Mouse (Mus musculus): ENCODE results near the gene Trak1. TPM values are rescaled to one million over a fixed set of nuclear protein-coding genes. Genes with fewer than 3 reads are reported as not detected.

Trak1 gene
- total and polyA plus RNA-seq, 3 experiments = 8.2 to 28.6 (median 18.1) TPM

- no peak overlapping the region for H3K27ac ChIP-seq (ENCODE audit: insufficient read depth, low read depth)
- H3K27me3 ChIP-seq (replicated peaks) = no peaks in the 10 kb centered on the region
- no peaks in the 10 kb centered on the region for H3K9me3 ChIP-seq (replicated peaks; ENCODE audit: low read length)
- H3K4me3 ChIP-seq (replicated peaks in 1 of 3; ENCODE audit: low read depth in 2 of 3, low read length in 2 of 3, poor library complexity in 1 of 3) = no peak overlapping the region
- no peak overlapping the region for H3K9ac ChIP-seq (ENCODE audit: insufficient read depth, low read depth)
- TF ChIP-seq PAX5 (IDR thresholded peaks at IDR 0.05; ENCODE audit: low read length) = no peak
- TF ChIP-seq MYC (IDR thresholded peaks at IDR 0.05; ENCODE audit: low read depth, low read length) = no peak
- TF ChIP-seq RCOR1 (conservative IDR thresholded peaks at IDR 0.05; ENCODE audit: low read depth, low read length) = no peak
- TF ChIP-seq MXI1 (IDR thresholded peaks at IDR 0.05; ENCODE audit: low read depth, low read length) = no peak
- no peak for TF ChIP-seq HCFC1 (IDR thresholded peaks at IDR 0.05; ENCODE audit: low read depth, low read length)
- TF ChIP-seq SMC3 (IDR thresholded peaks at IDR 0.05; ENCODE audit: low read depth, low read length) = no peak
- no peak for TF ChIP-seq SIN3A (IDR thresholded peaks at IDR 0.05; ENCODE audit: low read length)
- no peak for TF ChIP-seq ZNF384 (IDR thresholded peaks at IDR 0.05; ENCODE audit: low read depth, low read length)
- TF ChIP-seq EP300 (IDR thresholded peaks at IDR 0.05; ENCODE audit: low read length) = no peak
- no peak for TF ChIP-seq MAZ (IDR thresholded peaks at IDR 0.05; ENCODE audit: low read depth, low read length)
- TF ChIP-seq ZC3H11A (IDR thresholded peaks at IDR 0.05; ENCODE audit: low read depth, low read length) = no peak
- no peak for TF ChIP-seq BHLHE40 (IDR thresholded peaks at IDR 0.05; ENCODE audit: low read depth, low read length)
- no peak for TF ChIP-seq NELFE (IDR thresholded peaks at IDR 0.05; ENCODE audit: low read depth, low read length)
- dilution Hi-C loops (cut with MboI; ENCODE audit: extremely low pct_ligation_motif_present, extremely low pct_unique_long_range_greater_than_20kb, low sequenced_read_pairs) (no loop called here), in situ Hi-C loops (cut with MboI; ENCODE audit: low pct_ligation_motif_present, low pct_unique_long_range_greater_than_20kb, low sequenced_read_pairs) (no loop called here)
- H3K4me1 ChIP-seq (ENCODE audit: control insufficient read depth in 1 of 2, insufficient read depth in 2 of 2) = peaks cover 0 to 11% of the 10 kb centered on the region in 2 experiments; a peak in 2 of 4 replicates
- H3K79me2 ChIP-seq (replicated peaks; ENCODE audit: control insufficient read depth, extremely low read depth, insufficient read depth, poor library complexity, severe bottlenecking) = no peaks in the 10 kb centered on the region
- H3K36me3 ChIP-seq (replicated peaks in 1 of 2; ENCODE audit: control insufficient read depth in 1 of 2, insufficient read depth in 1 of 2, low read length in 1 of 2) = peaks cover 0 to 40% of the 10 kb centered on the region in 2 experiments
- DNase-seq (ENCODE audit: extremely low read depth) = no peak
- no peak overlapping the region for H3K4me2 ChIP-seq (ENCODE audit: insufficient read depth, low read depth, poor library complexity, severe bottlenecking)
Measured at GRCm38 (mm10) chr9:121424281-121425164, 127.2 kb downstream of the Trak1 start.

GRCm38 (mm10) chr9:121426451-121426850, 129.1 kb downstream of the Trak1 start:
- H3K79me2 ChIP-seq (replicated peaks; ENCODE audit: control insufficient read depth, extremely low read depth, insufficient read depth, poor library complexity, severe bottlenecking) = no peaks in the 10 kb centered on the region
- dilution Hi-C loops (cut with MboI; ENCODE audit: extremely low pct_ligation_motif_present, extremely low pct_unique_long_range_greater_than_20kb, low sequenced_read_pairs) = no loop called here
- no peak overlapping the region for H3K27ac ChIP-seq (ENCODE audit: insufficient read depth, low read depth)
- DNase-seq (ENCODE audit: extremely low read depth) = no peak
- TF ChIP-seq E2F4 (IDR thresholded peaks at IDR 0.05; ENCODE audit: insufficient replicate concordance, low read depth, low read length) (no peak), POLR2AphosphoS2 (IDR thresholded peaks at IDR 0.05; ENCODE audit: low read depth, low read length) (no peak), MEF2A (IDR thresholded peaks at IDR 0.05; ENCODE audit: borderline replicate concordance, low read depth, low read length) (no peak), ELF1 (IDR thresholded peaks at IDR 0.05; ENCODE audit: low read depth, low read length) (no peak), CHD2 (IDR thresholded peaks at IDR 0.05; ENCODE audit: low read length) (no peak)
- peaks cover 0 to 35% of the 10 kb centered on the region in 2 experiments for H3K36me3 ChIP-seq (replicated peaks in 1 of 2; ENCODE audit: control insufficient read depth in 1 of 2, insufficient read depth in 1 of 2, low read length in 1 of 2)
- no peak overlapping the region for H3K9ac ChIP-seq (ENCODE audit: insufficient read depth, low read depth)
- H3K4me1 ChIP-seq (ENCODE audit: control insufficient read depth in 1 of 2, insufficient read depth in 2 of 2) = peaks cover 0 to 13% of the 10 kb centered on the region in 2 experiments; a peak in 2 of 4 replicates
- no peaks in the 10 kb centered on the region for H3K9me3 ChIP-seq (replicated peaks; ENCODE audit: low read length)
- no peak overlapping the region for H3K4me2 ChIP-seq (ENCODE audit: insufficient read depth, low read depth, poor library complexity, severe bottlenecking)
- in situ Hi-C loops (cut with MboI; ENCODE audit: low pct_ligation_motif_present, low pct_unique_long_range_greater_than_20kb, low sequenced_read_pairs) = no loop called here
- H3K27me3 ChIP-seq (replicated peaks) = no peaks in the 10 kb centered on the region
- H3K4me3 ChIP-seq (replicated peaks in 1 of 3; ENCODE audit: low read depth in 2 of 3, low read length in 2 of 3, poor library complexity in 1 of 3) = no peak overlapping the region
